Mouse (Mus musculus) thymus, adult 2 months (tissue): ENCODE results near the gene Rtn4rl1. TPM values are rescaled to one million over a fixed set of nuclear protein-coding genes. Genes with fewer than 3 reads are reported as not detected.

Experiments
- DNase-seq: peaks from one replicate; pipeline ENCODE4 v3.0.0; 2021
- H3K27ac ChIP-seq: fragments of 200-500 bp; 2 replicates; pipeline ENCODE4 v1.5.1; 2012; ENCODE audit warnings: low read length, control low read depth; ENCODE audit not compliant: control insufficient read depth, insufficient read depth
- H3K27me3 ChIP-seq: fragments of 200-500 bp; 2 replicates; pipeline ENCODE4 v1.6.1; 2012; ENCODE audit warnings: mild to moderate bottlenecking, low read length, moderate library complexity, mixed read lengths; ENCODE audit not compliant: control insufficient read depth, insufficient read depth
- H3K36me3 ChIP-seq: fragments of 200-500 bp; 2 replicates; pipeline ENCODE4 v1.6.1; 2012; ENCODE audit warnings: mild to moderate bottlenecking, low read length, moderate library complexity; ENCODE audit not compliant: control insufficient read depth, insufficient read depth
- H3K4me1 ChIP-seq: fragments of 200-500 bp; replicated peaks from 2 replicates; pipeline ENCODE4 v1.6.1; 2012; ENCODE audit warnings: low read length; ENCODE audit not compliant: control insufficient read depth, insufficient read depth
- H3K4me3 ChIP-seq: fragments of 200-500 bp; 2 replicates; pipeline ENCODE4 v1.5.1; 2012; ENCODE audit warnings: mild to moderate bottlenecking, low read length, control low read depth, moderate library complexity; ENCODE audit not compliant: control insufficient read depth, insufficient read depth
- CTCF ChIP-seq: fragments of 200-500 bp; IDR thresholded peaks from 2 replicates; pipeline ENCODE4 v1.5.1; 2012; ENCODE audit warnings: mild to moderate bottlenecking, control low read depth, low read length, moderate library complexity, borderline replicate concordance; ENCODE audit not compliant: control insufficient read depth, poor library complexity, insufficient read depth; ENCODE audit errors: extremely low read depth
- POLR2A ChIP-seq: fragments of 200-500 bp; IDR thresholded peaks from 2 replicates; pipeline ENCODE4 v1.6.1; 2012; ENCODE audit warnings: mild to moderate bottlenecking, low read length, control low read depth, moderate library complexity; ENCODE audit not compliant: control insufficient read depth, poor library complexity, insufficient read depth; ENCODE audit errors: extremely low read depth
- WGBS: fragments of 180-500 bp; shearing (Covaris S2); methylation state at CpG from one replicate; pipeline ENCODE4 v1.1.7; 2018; 5-methylcytosine and 5-hydroxymethylcytosine counted together
- polyA plus RNA-seq: library from polyadenylated mRNA; depleted of rRNA; stranded (reverse); fragments of >200 nt; gene quantifications from 2 replicates; pipeline ENCODE4 v1.2.3, GENCODE M21; 2012

The Rtn4rl1 gene
- polyA plus RNA-seq, 1 experiment: 15.3 TPM

- no peak for DNase-seq
- TF ChIP-seq CTCF (no peak), POLR2A (no peak)
- 33% methylated on average over 4 of the region's 4 CpGs for WGBS
- Histone ChIP-seq H3K4me3 (no peak overlapping the region), H3K27me3 (no peaks in the 10 kb centered on the region), H3K36me3 (0 out of 2 replicates have a peak, but pooled peaks cover 7% of the 10 kb centered on the region), H3K4me1 (peaks cover 20% of the 10 kb centered on the region), H3K27ac (no peak overlapping the region)
Measured at GRCm38 (mm10) chr11:75269213-75269612, 75.6 kb downstream of the Rtn4rl1 start.

- Histone ChIP-seq H3K4me1 (peaks cover 23% of the 10 kb centered on the region), H3K27ac (no peak overlapping the region), H3K36me3 (0 out of 2 replicates have a peak, but pooled peaks cover 7% of the 10 kb centered on the region), H3K4me3 (no peak overlapping the region), H3K27me3 (no peaks in the 10 kb centered on the region)
- TF ChIP-seq CTCF (no peak), POLR2A (no peak)
- DNase-seq: no peak
- WGBS: 92% methylated on average over 8 of the region's 8 CpGs
Measured at GRCm38 (mm10) chr11:75270276-75270984, 76.8 kb downstream of the Rtn4rl1 start.

GRCm38 (mm10) chr11:75270985-75271434, 77.4 kb downstream of the Rtn4rl1 start:
- Histone ChIP-seq H3K4me1 (peaks cover 23% of the 10 kb centered on the region), H3K36me3 (0 out of 2 replicates have a peak, but pooled peaks cover 4% of the 10 kb centered on the region), H3K27ac (no peak overlapping the region), H3K4me3 (no peak overlapping the region), H3K27me3 (no peaks in the 10 kb centered on the region)
- WGBS: 86% methylated on average over 7 of the region's 7 CpGs
- DNase-seq: no peak
- no peak for TF ChIP-seq POLR2A
- TF ChIP-seq CTCF: no peak

GRCm38 (mm10) chr11:75273466-75273865, 79.9 kb downstream of the Rtn4rl1 start:
- DNase-seq: no peak
- Histone ChIP-seq H3K27me3 (no peaks in the 10 kb centered on the region), H3K4me1 (peaks cover 20% of the 10 kb centered on the region), H3K4me3 (no peak overlapping the region), H3K27ac (no peak overlapping the region), H3K36me3 (no peaks in the 10 kb centered on the region)
- WGBS: 47% methylated on average over 8 of the region's 8 CpGs
- TF ChIP-seq POLR2A: no peak
- TF ChIP-seq CTCF: no peak

GRCm38 (mm10) chr11:75275035-75275434, 81.5 kb downstream of the Rtn4rl1 start:
- TF ChIP-seq CTCF: no peak
- TF ChIP-seq POLR2A: no peak
- no peaks in the 10 kb centered on the region for H3K27me3 ChIP-seq
- H3K27ac ChIP-seq: no peak overlapping the region
- 92% methylated on average over 6 of the region's 6 CpGs for WGBS
- no peak overlapping the region for H3K4me3 ChIP-seq
- H3K4me1 ChIP-seq: peaks cover 28% of the 10 kb centered on the region
- no peaks in the 10 kb centered on the region for H3K36me3 ChIP-seq
- DNase-seq: no peak

GRCm38 (mm10) chr11:75278115-75278514, 84.5 kb downstream of the Rtn4rl1 start:
- Histone ChIP-seq H3K27ac (no peak overlapping the region), H3K4me3 (no peak overlapping the region), H3K4me1 (peaks cover 56% of the 10 kb centered on the region), H3K27me3 (no peaks in the 10 kb centered on the region), H3K36me3 (no peaks in the 10 kb centered on the region)
- TF ChIP-seq CTCF: no peak
- no peak for TF ChIP-seq POLR2A
- WGBS: 97% methylated on average over 7 of the region's 7 CpGs
- no peak for DNase-seq

GRCm38 (mm10) chr11:75279013-75279341, 85.4 kb downstream of the Rtn4rl1 start:
- DNase-seq: no peak
- H3K27ac ChIP-seq: peak overlapping the region; percentile 79
- TF ChIP-seq CTCF (no peak), POLR2A (no peak)
- WGBS: 41% methylated on average over 4 of the region's 4 CpGs
- H3K4me1 ChIP-seq: peaks cover 52% of the 10 kb centered on the region
- peak overlapping the region; percentile 46 for H3K4me3 ChIP-seq
- no peaks in the 10 kb centered on the region for H3K27me3 ChIP-seq
- no peaks in the 10 kb centered on the region for H3K36me3 ChIP-seq
